Mouse (Mus musculus) kidney, adult 2 months (tissue): ENCODE data around the gene Hspb7. TPM values are rescaled to one million over a fixed set of nuclear protein-coding genes. Genes with fewer than 3 reads are reported as not detected.

Experiments used
- DNase-seq: peaks from one replicate; pipeline ENCODE4 v3.0.0; 2021
- H3K27ac ChIP-seq: fragments of 200-500 bp; 2 replicates; pipeline ENCODE4 v1.5.1; 2012; ENCODE audit warnings: low read depth, low read length, control low read depth, inconsistent platforms; ENCODE audit not compliant: insufficient read depth
- H3K27me3 ChIP-seq: fragments of 200-500 bp; replicated peaks from 2 replicates; pipeline ENCODE4 v1.6.1; 2012; ENCODE audit warnings: mild to moderate bottlenecking, moderate library complexity, low read length, inconsistent platforms; ENCODE audit not compliant: control insufficient read depth, insufficient read depth
- H3K36me3 ChIP-seq: fragments of 200-500 bp; 2 replicates; pipeline ENCODE4 v1.6.1; 2012; ENCODE audit warnings: mild to moderate bottlenecking, moderate library complexity, low read length, inconsistent platforms; ENCODE audit not compliant: control insufficient read depth, insufficient read depth
- H3K4me1 ChIP-seq: fragments of 200-500 bp; 2 replicates; pipeline ENCODE4 v1.6.1; 2011; ENCODE audit warnings: low read length; ENCODE audit not compliant: control insufficient read depth, insufficient read depth
- H3K4me3 ChIP-seq: fragments of 200-500 bp; 2 replicates; pipeline ENCODE4 v1.5.1; 2011; ENCODE audit warnings: mild to moderate bottlenecking, low read depth, low read length, control low read depth; ENCODE audit not compliant: insufficient read depth
- CTCF ChIP-seq: fragments of 200-500 bp; conservative IDR thresholded peaks from 2 replicates; pipeline ENCODE4 v1.5.1; 2011; ENCODE audit warnings: low read depth, mild to moderate bottlenecking, control low read depth, low read length, moderate library complexity, mixed read lengths; ENCODE audit not compliant: insufficient read depth, insufficient read length
- POLR2A ChIP-seq: fragments of 200-500 bp; IDR thresholded peaks from one replicate; pipeline ENCODE4 v1.6.1; 2011; ENCODE audit warnings: low read depth, low read length, control low read depth
- WGBS: fragments of 180-500 bp; shearing (Covaris S2); methylation state at CpG from one replicate; pipeline ENCODE4 v1.1.7; 2018; 5-methylcytosine and 5-hydroxymethylcytosine counted together
- polyA plus RNA-seq: library from polyadenylated mRNA; depleted of rRNA; stranded (reverse); fragments of >200 nt; gene quantifications from 2 replicates; pipeline ENCODE4 v1.2.3, GENCODE M21; 2012; rRNA removed

The Hspb7 gene
- 2.9 and 9.5 TPM in 2 replicates for polyA plus RNA-seq

DNA sequence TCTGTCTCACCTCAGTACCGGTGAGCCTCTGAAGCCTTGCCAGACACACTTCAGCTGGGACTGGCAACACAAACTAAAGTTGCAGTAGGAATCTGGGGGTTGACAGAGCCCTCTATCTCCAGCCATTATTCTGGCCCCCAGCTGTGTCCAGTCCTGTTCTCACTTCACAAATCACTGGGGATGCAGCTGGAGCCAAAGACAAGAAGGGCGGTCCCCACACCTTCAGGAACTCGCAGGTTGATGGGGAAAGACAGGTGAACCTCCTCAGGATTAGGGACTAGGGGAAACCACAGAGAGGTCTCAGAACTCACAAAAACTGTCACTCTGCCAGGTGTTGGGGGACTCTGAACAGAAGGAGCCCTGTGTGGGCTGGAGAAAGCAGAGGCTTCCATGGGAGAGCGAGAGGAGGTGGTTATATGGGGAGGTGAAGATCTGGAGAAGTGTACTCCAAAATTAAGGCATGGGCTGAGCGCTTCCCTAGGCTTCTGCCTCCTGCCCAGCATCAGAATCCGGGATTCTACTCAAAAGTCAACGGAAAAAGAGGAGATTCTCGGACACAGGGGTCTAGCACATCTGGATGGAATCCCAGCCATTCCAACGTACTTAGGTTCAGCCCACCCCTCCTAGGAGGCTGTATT, at the start of gene Hspb7:
Hspb7 (plus strand) TSS at position 588 of the 638 bp plus-strand sequence.
- Histone ChIP-seq H3K27ac (peak within 1 kb of the TSS; percentile 49), H3K4me1 (peaks cover 5% of the 10 kb centered on the region), H3K27me3 (no peaks in the 10 kb centered on the region), H3K4me3 (no peak within 1 kb of the TSS), H3K36me3 (no peaks in the 10 kb centered on the region)
- 68% methylated on average over 9 of the region's 9 CpGs for WGBS
- no peak for TF ChIP-seq POLR2A
- no peak for TF ChIP-seq CTCF
- no peak for DNase-seq

DNA sequence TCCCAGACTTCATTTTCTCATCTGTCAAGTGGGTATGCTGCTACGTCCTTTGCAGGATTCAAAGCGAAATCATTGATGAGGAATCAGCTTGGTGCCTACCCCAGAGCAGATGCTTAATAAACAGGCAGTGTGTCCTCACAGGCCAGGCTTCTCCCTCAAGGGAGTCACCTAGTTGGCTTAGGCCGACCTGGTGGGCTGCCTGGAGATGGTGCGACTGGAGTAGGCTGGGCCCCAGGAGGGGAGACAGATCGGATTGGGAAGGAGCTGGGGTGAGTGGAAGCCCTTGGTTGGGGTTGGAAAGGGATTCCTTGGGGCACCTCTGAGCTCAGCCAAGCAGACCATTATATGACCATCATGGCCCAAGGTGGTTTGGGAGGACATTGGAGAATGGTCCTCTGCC, 48.2 kb upstream of the Hspb7 start:
- no peak overlapping the region for H3K27ac ChIP-seq
- whole genome bisulfite sequencing, result 98% methylated on average over 5 of the region's 5 CpGs
- no peak for DNase-seq

DNA sequence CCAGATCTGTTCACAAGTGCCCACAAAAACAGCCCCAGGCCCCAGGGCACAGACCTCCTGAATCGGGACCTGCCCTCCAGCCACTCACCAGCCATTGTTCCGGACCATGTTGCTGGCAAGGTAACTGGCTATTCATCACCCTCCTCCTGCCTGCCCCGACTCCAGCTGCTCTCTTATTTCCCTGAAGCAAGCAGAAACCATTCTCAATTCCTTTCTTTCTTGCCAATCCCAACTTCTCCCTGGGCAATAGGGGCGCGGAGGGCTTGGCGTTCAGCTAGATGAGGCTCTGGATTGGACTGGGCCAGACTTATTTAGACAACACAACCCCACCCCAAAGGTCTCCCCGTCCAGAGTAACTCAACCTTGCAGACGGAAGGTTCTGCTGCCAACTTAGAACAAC, 40.9 kb upstream of the Hspb7 start:
- H3K4me1 ChIP-seq, result no peaks in the 10 kb centered on the region
- TF ChIP-seq CTCF (no peak), POLR2A (no peak)
- H3K36me3 ChIP-seq, result no peaks in the 10 kb centered on the region
- no peak overlapping the region for H3K27ac ChIP-seq
- WGBS, result 61% methylated on average over 8 of the region's 8 CpGs
- H3K4me3 ChIP-seq, result no peak overlapping the region
- H3K27me3 ChIP-seq, result no peaks in the 10 kb centered on the region
- no peak for DNase-seq

More for the DNA sequence above, 48.2 kb upstream of the Hspb7 start:
- H3K4me1 ChIP-seq, result no peaks in the 10 kb centered on the region
- no peaks in the 10 kb centered on the region for H3K36me3 ChIP-seq
- no peaks in the 10 kb centered on the region for H3K27me3 ChIP-seq
- TF ChIP-seq POLR2A (no peak), CTCF (no peak)
- no peak overlapping the region for H3K4me3 ChIP-seq

DNA sequence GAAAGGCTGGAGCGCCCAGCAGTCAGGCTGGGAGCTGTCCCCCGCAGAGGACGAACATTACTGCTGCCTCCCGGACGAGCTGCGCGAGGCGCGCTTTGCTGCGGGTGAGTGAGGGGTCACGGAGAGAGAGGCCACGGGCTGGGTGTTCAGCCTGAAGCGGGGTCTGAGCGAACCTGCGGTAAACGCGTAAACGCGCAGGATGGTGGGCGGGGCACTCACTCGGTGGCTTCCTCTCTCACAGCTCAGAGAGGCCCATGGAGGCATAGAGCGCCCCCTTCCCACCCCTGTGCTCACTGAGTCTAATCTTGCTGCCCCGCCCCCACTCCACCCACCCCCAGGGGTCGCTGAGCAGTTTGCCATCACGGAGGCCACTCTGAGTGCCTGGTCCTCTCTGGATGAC, 38.2 kb upstream of the Hspb7 start:
- Histone ChIP-seq H3K27ac (no peak overlapping the region), H3K27me3 (no peaks in the 10 kb centered on the region), H3K36me3 (no peaks in the 10 kb centered on the region), H3K4me3 (no peak overlapping the region), H3K4me1 (no peaks in the 10 kb centered on the region)
- TF ChIP-seq CTCF (no peak), POLR2A (no peak)
- 4% methylated on average over 24 of the region's 25 CpGs for WGBS
- no peak for DNase-seq

DNA sequence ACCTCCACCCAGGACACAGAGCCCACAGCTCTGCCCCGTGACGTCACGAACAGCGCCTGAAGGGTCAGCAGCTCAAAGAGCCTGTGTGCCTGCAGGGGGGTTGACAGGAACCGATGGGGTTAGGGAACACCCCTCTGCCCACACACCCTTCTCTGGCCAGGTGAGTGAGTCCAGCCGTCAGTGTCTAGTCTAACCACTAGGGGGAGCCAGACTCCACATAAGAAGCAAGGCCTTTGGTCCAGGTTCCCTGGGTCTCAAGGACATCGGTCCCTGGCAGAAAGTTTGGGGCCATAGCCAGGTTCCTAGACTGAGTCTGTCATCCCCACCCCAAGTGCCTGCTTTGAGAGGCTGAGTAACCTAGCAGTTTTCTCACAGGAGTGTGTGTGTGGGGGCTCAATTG, 35.3 kb upstream of the Hspb7 start:
- Histone ChIP-seq H3K27ac (no peak overlapping the region), H3K36me3 (no peaks in the 10 kb centered on the region), H3K4me3 (no peak overlapping the region), H3K4me1 (no peaks in the 10 kb centered on the region), H3K27me3 (no peaks in the 10 kb centered on the region)
- DNase-seq, result peak; percentile 68
- WGBS, result 2% methylated on average over 7 of the region's 7 CpGs
- TF ChIP-seq CTCF (peak; percentile 93), POLR2A (no peak)

DNA sequence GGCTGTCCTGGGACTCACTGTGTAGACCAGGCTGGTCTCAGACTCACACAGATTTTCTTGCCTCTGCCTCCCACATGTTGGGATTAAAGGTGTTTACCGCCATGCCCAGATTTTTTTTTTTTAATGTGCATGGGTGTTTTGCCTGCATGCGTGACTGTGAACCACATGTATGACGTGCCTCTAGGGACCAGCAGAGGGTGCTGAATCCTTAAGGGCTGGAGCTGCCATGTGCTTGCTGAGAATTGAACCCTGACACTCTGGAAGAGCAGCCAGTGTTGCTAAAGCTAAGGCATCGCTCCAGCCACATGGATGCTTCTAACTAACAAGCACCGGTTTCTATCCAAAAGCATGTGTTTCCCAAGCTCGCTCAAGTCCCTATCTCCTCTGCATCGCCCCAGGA, 34.4 kb upstream of the Hspb7 start:
- Histone ChIP-seq H3K4me1 (no peaks in the 10 kb centered on the region), H3K27ac (no peak overlapping the region), H3K4me3 (no peak overlapping the region), H3K27me3 (no peaks in the 10 kb centered on the region), H3K36me3 (no peaks in the 10 kb centered on the region)
- TF ChIP-seq POLR2A (no peak), CTCF (0 out of 2 replicates have a peak, but pooled peaks have one; percentile 21)
- whole genome bisulfite sequencing, result 80% methylated on average over 7 of the region's 7 CpGs
- DNase-seq, result no peak

DNA sequence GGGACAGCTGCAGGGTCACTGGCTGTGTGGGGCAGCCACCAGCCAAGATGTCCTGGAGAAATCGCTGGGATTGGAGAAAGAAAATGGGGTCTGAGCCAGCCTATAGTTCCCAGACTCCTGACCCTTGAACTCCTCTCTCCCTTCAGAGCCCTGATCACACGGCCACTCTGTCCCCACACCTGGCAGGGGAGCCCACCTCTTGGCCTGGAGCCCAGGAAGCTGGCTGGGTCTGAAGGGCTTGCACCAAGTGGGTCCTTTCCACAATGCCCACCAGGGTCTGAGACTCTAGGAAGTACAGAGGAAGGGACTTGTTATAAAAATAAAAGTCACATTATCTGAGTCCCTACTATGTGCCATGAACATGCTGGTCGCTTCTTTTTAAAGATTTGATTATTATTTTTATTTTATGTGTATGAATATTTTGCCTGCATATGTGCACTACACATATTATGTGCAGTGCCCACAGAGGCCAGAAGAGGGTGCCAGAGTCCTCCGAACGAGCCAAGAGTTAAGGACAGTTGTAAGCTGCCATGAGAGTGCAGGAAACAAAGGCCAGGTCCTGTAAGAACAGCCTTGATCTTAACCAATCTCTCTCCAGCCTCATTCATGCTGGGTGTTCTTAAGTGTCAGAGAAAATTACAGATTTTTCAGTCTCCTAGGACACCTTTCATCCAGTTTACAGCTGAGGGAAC, 33.3 kb upstream of the Hspb7 start:
- DNase-seq, result peak; percentile 88
- WGBS, result 12% methylated on average over 5 of the region's 5 CpGs

More for the DNA sequence above, 33.3 kb upstream of the Hspb7 start:
- H3K4me3 ChIP-seq, result no peak overlapping the region
- no peaks in the 10 kb centered on the region for H3K36me3 ChIP-seq
- peak; percentile 85 for TF ChIP-seq CTCF
- TF ChIP-seq POLR2A, result no peak
- H3K4me1 ChIP-seq, result no peaks in the 10 kb centered on the region
- no peak overlapping the region for H3K27ac ChIP-seq
- no peaks in the 10 kb centered on the region for H3K27me3 ChIP-seq
